Mouse (Mus musculus): ENCODE measurements around the gene Dock6. TPM values are rescaled to one million over a fixed set of nuclear protein-coding genes. Genes with fewer than 3 reads are reported as not detected.
"Not testable (repeated sequence)": the region's sequence is repeated elsewhere in the genome, so short reads cannot be mapped to it uniquely, and the experiment has no call there.

The Dock6 gene
- polyA plus RNA-seq, 1 experiment from 2014 or later = 15.1 TPM

DNA sequence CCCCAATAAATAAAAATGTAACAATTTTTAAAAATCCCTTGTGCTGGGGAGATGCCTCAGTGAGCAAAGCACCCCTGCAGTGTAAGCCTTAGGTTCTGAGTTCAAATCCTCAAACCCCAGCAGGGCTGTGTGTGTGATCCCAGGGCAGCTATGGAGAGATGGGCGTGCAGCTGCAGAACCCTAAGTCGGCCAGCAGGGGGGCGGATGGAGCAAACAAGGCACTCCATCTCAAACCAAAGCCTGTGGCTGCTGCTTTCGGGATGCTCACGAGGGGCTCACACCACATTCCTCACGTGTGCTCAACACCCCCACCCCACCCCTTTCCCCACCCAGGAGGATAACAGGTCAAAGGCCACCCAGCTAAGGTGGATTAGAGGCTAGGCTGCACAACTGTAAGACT lies 65.5 kb downstream of the Dock6 start:
- Histone ChIP-seq H3K27me3 (ENCODE audit: control insufficient read depth, insufficient read depth, low read length) (no peaks in the 10 kb centered on the region), H3K4me2 (no peak overlapping the region), H3K27ac (ENCODE audit: low read depth, low read length) (no peak overlapping the region), H3K4me3 (ENCODE audit: low read depth, low read length) (no peak overlapping the region), H3K9ac (ENCODE audit: low read length) (no peak overlapping the region), H3K4me1 (ENCODE audit: control insufficient read depth, insufficient read depth, low read length) (no peaks in the 10 kb centered on the region), H3K36me3 (ENCODE audit: control insufficient read depth, insufficient read depth, low read length) (no peaks in the 10 kb centered on the region), H3K9me3 (ENCODE audit: control insufficient read depth, low read length) (no peaks in the 10 kb centered on the region)
- ATAC-seq (ENCODE audit: low FRiP score) (peak; percentile 55), DNase-seq (ENCODE audit: low spot score, missing footprints) (peak; percentile 89)
- 4% methylated on average over 6 of the region's 6 CpGs for WGBS

DNA sequence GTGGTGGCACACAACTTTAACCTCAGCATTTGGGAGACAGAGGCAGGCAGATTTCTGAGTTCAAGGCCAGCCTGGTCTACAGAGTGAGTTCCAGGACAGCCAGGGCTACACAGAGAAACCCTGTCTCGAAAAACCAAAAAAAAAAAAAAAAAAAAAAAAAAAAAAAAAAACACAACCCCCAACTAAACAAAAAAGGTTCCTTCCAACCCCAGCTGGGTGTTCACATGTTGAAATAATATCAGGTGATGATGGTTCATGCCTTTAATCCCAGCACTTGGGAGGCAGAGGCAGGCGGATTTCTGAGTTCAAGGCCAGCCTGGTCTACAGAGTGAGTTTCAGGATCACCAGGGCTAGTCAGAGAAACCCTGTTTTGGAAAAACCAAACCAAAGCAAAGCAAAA lies 66.1 kb downstream of the Dock6 start:
- H3K4me3 ChIP-seq (ENCODE audit: low read depth, low read length); H3K9ac ChIP-seq (ENCODE audit: low read length); H3K4me1 ChIP-seq (ENCODE audit: control insufficient read depth, insufficient read depth, low read length); ATAC-seq (ENCODE audit: low FRiP score); H3K4me2 ChIP-seq; H3K9me3 ChIP-seq (ENCODE audit: control insufficient read depth, low read length); H3K27me3 ChIP-seq (ENCODE audit: control insufficient read depth, insufficient read depth, low read length); H3K27ac ChIP-seq (ENCODE audit: low read depth, low read length); DNase-seq (ENCODE audit: low spot score, missing footprints); H3K36me3 ChIP-seq (ENCODE audit: control insufficient read depth, insufficient read depth, low read length): not testable (repeated sequence)
- 85% methylated on average over 1 of the region's 2 CpGs for WGBS

DNA sequence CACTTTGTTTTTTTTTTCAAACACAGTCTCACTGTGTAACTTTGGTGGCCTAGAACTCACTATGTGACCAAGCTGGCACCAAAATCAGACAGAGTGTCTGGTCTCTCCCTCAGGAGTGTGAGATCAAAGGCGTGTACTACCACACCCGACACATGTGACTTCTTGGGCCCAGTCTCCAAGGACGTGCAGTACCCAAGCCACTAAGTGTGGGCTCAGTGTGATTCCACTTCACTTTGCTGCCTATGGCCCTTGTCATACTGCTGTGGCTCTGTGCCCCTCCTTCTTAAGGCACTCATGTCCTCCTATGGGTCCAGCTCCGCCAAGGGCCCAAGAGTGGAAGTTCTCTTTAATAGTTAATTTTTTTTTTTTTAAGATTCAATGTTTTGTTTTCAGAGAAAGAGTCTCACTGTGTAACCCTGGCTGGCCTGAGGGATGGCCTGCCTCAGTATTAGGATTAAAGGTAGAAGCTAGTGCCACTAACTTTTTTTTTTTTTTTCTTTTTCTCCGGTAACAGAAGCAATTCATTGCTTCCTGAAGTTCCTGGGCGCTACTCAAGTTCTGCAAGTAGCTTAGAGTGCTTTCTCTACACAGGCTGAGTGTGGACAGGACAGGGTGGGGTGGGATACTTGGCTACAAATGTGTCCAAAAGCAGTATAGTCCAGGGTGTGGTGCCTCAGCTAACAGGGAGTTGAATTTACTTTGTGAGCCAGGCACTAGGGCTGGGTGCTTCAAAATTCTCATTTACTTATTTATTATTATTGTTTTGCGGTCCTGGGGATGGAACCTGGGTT lies 67.7 kb downstream of the Dock6 start:
- WGBS = 93% methylated on average over 7 of the region's 7 CpGs
- H3K27ac ChIP-seq (ENCODE audit: low read depth, low read length) = no peak overlapping the region
- H3K4me1 ChIP-seq (ENCODE audit: control insufficient read depth, insufficient read depth, low read length) = no peaks in the 10 kb centered on the region
- H3K4me2 ChIP-seq = no peak overlapping the region
- no peak overlapping the region for H3K9ac ChIP-seq (ENCODE audit: low read length)
- no peaks in the 10 kb centered on the region for H3K9me3 ChIP-seq (ENCODE audit: control insufficient read depth, low read length)
- DNase-seq (ENCODE audit: low spot score, missing footprints) (no peak), ATAC-seq (ENCODE audit: low FRiP score) (no peak)
- H3K27me3 ChIP-seq (ENCODE audit: control insufficient read depth, insufficient read depth, low read length) = no peaks in the 10 kb centered on the region
- H3K4me3 ChIP-seq (ENCODE audit: low read depth, low read length) = no peak overlapping the region
- H3K36me3 ChIP-seq (ENCODE audit: control insufficient read depth, insufficient read depth, low read length) = peaks cover 4% of the 10 kb centered on the region

DNA sequence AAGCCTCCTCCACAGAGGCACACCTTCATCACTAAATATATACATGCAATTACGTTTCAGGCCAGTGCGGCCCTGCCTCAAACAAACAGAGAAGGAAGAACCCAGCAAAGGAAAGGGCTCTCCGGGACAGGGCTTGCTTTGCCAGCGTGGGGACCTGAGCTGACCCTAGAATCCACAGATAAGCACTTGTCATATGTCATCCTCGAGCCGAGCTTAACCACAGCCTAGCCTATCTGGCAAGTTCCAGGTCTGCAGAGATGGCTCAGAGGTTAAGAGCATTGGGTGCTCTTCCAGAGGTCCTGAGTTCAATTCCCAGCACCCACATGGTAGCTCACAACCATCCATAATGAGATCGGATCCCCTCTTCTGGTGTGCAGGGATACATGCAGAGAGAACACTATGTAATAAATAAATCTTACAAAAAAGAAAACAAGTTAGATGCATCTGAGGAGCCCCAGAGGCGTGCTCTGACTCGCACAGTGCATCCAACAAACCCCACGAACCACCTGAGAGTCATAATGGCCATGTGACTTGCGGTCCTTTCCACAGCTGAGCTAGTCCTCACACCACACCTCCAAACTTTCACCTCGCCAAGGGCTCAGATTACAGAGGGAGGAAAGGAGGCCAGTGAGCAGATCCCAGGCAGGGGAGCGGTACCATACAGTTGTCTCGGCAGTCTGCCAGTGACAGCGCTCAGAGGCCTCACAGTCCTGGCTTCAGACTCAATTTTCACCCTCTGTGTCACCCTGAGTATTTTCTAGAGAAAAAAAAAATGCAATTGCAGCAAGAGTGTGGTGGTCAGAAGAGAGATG lies 70.6 kb downstream of the Dock6 start:
- DNase-seq (ENCODE audit: low spot score, missing footprints) (no peak), ATAC-seq (ENCODE audit: low FRiP score) (no peak)
- Histone ChIP-seq H3K27me3 (ENCODE audit: control insufficient read depth, insufficient read depth, low read length) (no peaks in the 10 kb centered on the region), H3K27ac (ENCODE audit: low read depth, low read length) (no peak overlapping the region), H3K36me3 (ENCODE audit: control insufficient read depth, insufficient read depth, low read length) (peaks cover 4% of the 10 kb centered on the region), H3K4me2 (no peak overlapping the region), H3K4me3 (ENCODE audit: low read depth, low read length) (no peak overlapping the region), H3K9me3 (ENCODE audit: control insufficient read depth, low read length) (no peaks in the 10 kb centered on the region), H3K4me1 (ENCODE audit: control insufficient read depth, insufficient read depth, low read length) (no peaks in the 10 kb centered on the region), H3K9ac (ENCODE audit: low read length) (no peak overlapping the region)
- WGBS = 89% methylated on average over 15 of the region's 15 CpGs

- no peak overlapping the region for H3K4me2 ChIP-seq
- no peak overlapping the region for H3K9ac ChIP-seq (ENCODE audit: low read length)
- H3K4me1 ChIP-seq (ENCODE audit: control insufficient read depth, insufficient read depth, low read length) = no peaks in the 10 kb centered on the region
- H3K9me3 ChIP-seq (ENCODE audit: control insufficient read depth, low read length) = no peaks in the 10 kb centered on the region
- ATAC-seq (ENCODE audit: low FRiP score) (no peak), DNase-seq (ENCODE audit: low spot score, missing footprints) (no peak)
- no peak overlapping the region for H3K4me3 ChIP-seq (ENCODE audit: low read depth, low read length)
- H3K27ac ChIP-seq (ENCODE audit: low read depth, low read length) = no peak overlapping the region
- H3K36me3 ChIP-seq (ENCODE audit: control insufficient read depth, insufficient read depth, low read length) = peaks cover 4% of the 10 kb centered on the region
- WGBS = 96% methylated on average over 3 of the region's 3 CpGs
- no peaks in the 10 kb centered on the region for H3K27me3 ChIP-seq (ENCODE audit: control insufficient read depth, insufficient read depth, low read length)
These were observed 74.7 kb downstream of the Dock6 start for GRCm38 (mm10) chr9:21777726-21778125.

DNA sequence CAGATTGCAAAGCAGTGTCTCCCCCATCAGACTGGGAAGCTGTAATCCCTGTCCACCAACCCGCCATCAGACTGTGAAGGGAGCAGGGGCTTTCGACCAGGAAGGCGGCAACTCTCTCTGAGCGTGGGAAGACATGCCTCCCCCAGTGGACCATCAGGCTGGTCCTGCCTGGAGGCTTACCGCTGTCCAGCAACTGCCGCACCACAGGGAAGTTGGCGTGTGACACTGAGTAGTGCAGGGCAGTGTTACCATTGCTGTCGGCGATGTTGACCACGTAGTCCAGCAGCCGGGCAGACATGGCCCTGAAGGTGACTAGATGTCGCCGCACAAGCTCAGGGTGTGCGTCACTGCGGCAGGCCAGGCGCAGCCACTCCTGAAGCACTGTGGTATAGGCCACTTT lies 78.1 kb downstream of the Dock6 start:
- 94% methylated on average over 16 of the region's 16 CpGs for WGBS

GRCm38 (mm10) chr9:21773396-21773795 lies 79.0 kb downstream of the Dock6 start:
- ATAC-seq (ENCODE audit: low FRiP score); H3K9me3 ChIP-seq (ENCODE audit: control insufficient read depth, low read length); H3K27me3 ChIP-seq (ENCODE audit: control insufficient read depth, insufficient read depth, low read length); H3K27ac ChIP-seq (ENCODE audit: low read depth, low read length); H3K36me3 ChIP-seq (ENCODE audit: control insufficient read depth, insufficient read depth, low read length); H3K4me3 ChIP-seq (ENCODE audit: low read depth, low read length); DNase-seq (ENCODE audit: low spot score, missing footprints); H3K9ac ChIP-seq (ENCODE audit: low read length); H3K4me1 ChIP-seq (ENCODE audit: control insufficient read depth, insufficient read depth, low read length); H3K4me2 ChIP-seq: not testable (repeated sequence)
- 84% methylated on average over 5 of the region's 5 CpGs for WGBS

More for the DNA sequence above, 78.1 kb downstream of the Dock6 start:
- Histone ChIP-seq H3K4me2 (no peak overlapping the region), H3K27me3 (ENCODE audit: control insufficient read depth, insufficient read depth, low read length) (no peaks in the 10 kb centered on the region), H3K4me3 (ENCODE audit: low read depth, low read length) (no peak overlapping the region), H3K9me3 (ENCODE audit: control insufficient read depth, low read length) (no peaks in the 10 kb centered on the region), H3K4me1 (ENCODE audit: control insufficient read depth, insufficient read depth, low read length) (no peaks in the 10 kb centered on the region), H3K9ac (ENCODE audit: low read length) (no peak overlapping the region), H3K36me3 (ENCODE audit: control insufficient read depth, insufficient read depth, low read length) (no peaks in the 10 kb centered on the region), H3K27ac (ENCODE audit: low read depth, low read length) (no peak overlapping the region)
- DNase-seq (ENCODE audit: low spot score, missing footprints) (no peak), ATAC-seq (ENCODE audit: low FRiP score) (no peak)

- no peaks in the 10 kb centered on the region for H3K36me3 ChIP-seq (ENCODE audit: control insufficient read depth, insufficient read depth, low read length)
- H3K27me3 ChIP-seq (ENCODE audit: control insufficient read depth, insufficient read depth, low read length) = no peaks in the 10 kb centered on the region
- 87% methylated on average over 26 of the region's 26 CpGs for WGBS
- no peak overlapping the region for H3K4me2 ChIP-seq
- H3K4me1 ChIP-seq (ENCODE audit: control insufficient read depth, insufficient read depth, low read length) = no peaks in the 10 kb centered on the region
- H3K9ac ChIP-seq (ENCODE audit: low read length) = no peak overlapping the region
- H3K9me3 ChIP-seq (ENCODE audit: control insufficient read depth, low read length) = no peaks in the 10 kb centered on the region
- ATAC-seq (ENCODE audit: low FRiP score) = no peak
- no peak overlapping the region for H3K4me3 ChIP-seq (ENCODE audit: low read depth, low read length)
- H3K27ac ChIP-seq (ENCODE audit: low read depth, low read length) = no peak overlapping the region
- DNase-seq (ENCODE audit: low spot score, missing footprints) = no peak
These were observed 82.8 kb downstream of the Dock6 start for GRCm38 (mm10) chr9:21769558-21770183.

Measured in midbrain, embryonic 11.5 days (tissue).